Mouse (Mus musculus): ENCODE data around the gene Camk1g. TPM values are rescaled to one million over a fixed set of nuclear protein-coding genes. Genes with fewer than 3 reads are reported as not detected.

Camk1g gene
- total and polyA plus RNA-seq, 3 experiments = 0.29 TPM; not detected in 2

DNA sequence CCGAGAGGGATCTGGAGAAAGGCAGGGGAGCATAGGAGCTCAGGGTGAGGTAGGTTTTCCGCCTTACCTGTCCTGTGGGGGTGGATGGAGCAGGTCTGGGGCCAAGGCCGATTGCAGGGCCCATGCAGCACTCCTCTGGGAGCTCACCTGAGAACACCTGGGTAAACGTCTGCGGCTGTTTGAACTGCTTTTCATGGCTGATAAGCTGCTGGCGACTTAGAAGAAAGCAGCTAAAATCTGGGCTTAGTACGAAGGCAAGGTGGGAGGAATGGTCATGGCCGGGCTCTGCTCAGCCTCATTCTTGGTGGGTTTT, 68.0 kb downstream of the Camk1g start:
- DNase-seq = no peak

DNA sequence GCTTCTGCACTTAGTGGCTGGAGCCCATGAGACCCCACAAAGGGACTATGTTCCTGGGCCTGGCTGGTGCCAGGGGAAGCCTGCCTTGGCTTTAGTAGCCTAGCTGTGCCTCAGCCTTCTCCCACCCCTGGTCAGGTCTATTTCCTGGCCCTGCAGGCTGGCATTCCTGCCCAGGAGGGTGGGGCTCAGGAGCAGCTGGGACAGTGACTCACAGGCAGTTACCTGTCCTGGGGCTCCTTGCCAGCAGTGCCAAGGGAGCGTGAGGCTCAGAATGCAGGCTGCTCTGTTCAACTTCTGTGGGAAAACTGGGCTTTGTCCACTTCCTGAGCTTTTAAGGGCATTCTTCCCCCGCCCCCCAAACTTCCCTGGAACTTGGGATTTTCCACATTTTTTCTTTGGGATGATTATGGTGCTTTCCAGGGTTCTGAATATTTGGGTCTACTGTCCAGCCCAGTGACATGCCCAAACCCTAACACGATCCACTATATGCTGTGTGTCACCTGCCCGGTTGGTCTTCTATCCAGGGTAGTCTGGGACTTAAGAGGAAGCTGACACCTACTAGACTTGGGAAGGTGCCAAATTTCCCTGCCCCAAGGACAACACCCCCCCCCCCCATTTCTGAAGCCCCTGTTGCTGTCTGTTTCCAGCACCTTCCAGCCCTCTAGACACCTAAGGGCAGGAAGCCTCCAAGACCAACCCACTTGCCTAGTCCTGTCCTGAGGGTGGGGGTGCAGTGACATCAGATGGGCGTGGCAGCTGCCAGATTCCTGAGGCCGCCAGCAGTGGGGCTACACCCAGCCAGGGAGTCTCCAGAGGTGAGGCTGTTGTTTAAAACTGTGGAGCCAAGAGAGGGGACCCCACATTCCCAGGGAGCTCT, 68.6 kb downstream of the Camk1g start:
- DNase-seq = no peak

DNA sequence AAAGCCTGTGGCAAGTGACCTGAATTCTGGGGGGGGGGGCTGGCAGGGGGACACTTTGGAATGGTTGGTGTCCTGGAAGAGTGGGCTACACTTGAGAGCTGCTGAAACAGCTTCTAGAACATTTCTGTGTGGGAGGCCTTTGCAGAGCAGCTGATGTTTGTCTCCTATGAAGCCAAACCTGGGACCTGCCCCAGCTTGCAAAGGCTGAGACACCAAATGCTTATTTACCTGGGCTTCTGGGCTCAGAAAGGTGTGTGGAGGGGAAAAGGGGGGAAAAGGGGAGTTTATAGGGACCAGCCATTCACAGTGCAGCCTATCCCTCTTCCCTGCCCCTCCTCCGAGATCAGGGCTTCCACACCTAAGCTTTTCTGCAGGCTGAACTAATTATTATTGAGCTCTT, 70.1 kb downstream of the Camk1g start:
- no peak for DNase-seq

DNA sequence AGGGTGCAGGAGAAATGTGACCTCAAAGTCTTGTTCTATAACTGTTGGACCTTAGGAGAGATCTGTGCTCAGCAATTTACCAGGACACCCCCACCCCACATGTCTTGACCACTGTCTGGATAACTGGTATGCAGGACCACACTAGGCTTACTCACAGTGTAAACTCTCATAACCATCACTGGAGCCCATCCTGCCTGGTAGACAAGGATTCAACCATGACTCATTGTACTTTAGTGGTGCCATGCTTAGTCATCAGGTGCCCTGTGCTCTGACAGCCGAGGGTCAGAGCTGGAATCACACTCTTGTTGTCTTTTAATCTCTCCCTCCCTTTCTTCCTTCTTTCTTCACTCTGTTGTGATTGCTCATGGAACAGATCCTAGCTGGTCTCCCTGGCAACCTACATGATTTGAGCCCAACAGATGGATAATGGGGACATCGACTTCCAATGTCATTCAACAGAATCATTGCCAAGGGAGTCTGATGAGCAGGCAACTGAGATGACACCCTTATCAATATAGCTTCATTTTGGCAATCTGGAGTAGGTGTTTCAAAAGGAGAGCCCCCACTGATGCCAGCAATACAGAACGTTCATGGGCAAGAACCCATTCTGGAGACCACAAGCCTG, 71.8 kb downstream of the Camk1g start:
- DNase-seq = peak; percentile 68

Other genes with a start within 250 kb of the Camk1g start
- 10 to 100 TPM; 11.1 to 19.0 TPM for gene Diexf, start 240.0 kb downstream of the Camk1g start, total RNA-seq (2021)
- 10.6 and 12.9 TPM in 2 replicates for gene Diexf, start 240.0 kb downstream of the Camk1g start, polyA plus RNA-seq (2012; rRNA removed)
- under 1 TPM; 0.31 to 0.49 TPM for gene Irf6, start 217.2 kb downstream of the Camk1g start, total RNA-seq (2021)
- gene Irf6, start 217.2 kb downstream of the Camk1g start, polyA plus RNA-seq (2012; rRNA removed) = 0.09 and 0.51 TPM in 2 replicates
- 1 to 10 TPM; 1.4 to 3.2 TPM for gene A130010J15Rik, start 202.3 kb downstream of the Camk1g start, total RNA-seq (2021)
- 1.8 and 2.1 TPM in 2 replicates for gene A130010J15Rik, start 202.3 kb downstream of the Camk1g start, polyA plus RNA-seq (2012; rRNA removed)
- gene Traf3ip3, start 168.6 kb downstream of the Camk1g start, total RNA-seq (2021) = 1 to 10 TPM; 1.1 to 3.3 TPM
- 0.15 and 0.75 TPM in 2 replicates for gene Traf3ip3, start 168.6 kb downstream of the Camk1g start, polyA plus RNA-seq (2012; rRNA removed)
- gene Lamb3, start 162.6 kb downstream of the Camk1g start, total RNA-seq (2021) = 1 to 10 TPM in 1 of 2 experiments, under 1 TPM in 1; 0.69 to 2.3 TPM
- gene Lamb3, start 162.6 kb downstream of the Camk1g start, polyA plus RNA-seq (2012; rRNA removed) = 0.30 and 0.31 TPM in 2 replicates
- gene Hsd11b1, start 106.2 kb downstream of the Camk1g start, total RNA-seq (2021) = 100 to 1,000 TPM; 114 to 135 TPM
- 56.4 and 56.8 TPM in 2 replicates for gene Hsd11b1, start 106.2 kb downstream of the Camk1g start, polyA plus RNA-seq (2012; rRNA removed)
- gene G0s2, start 97.1 kb downstream of the Camk1g start, total RNA-seq (2021) = 100 to 1,000 TPM; 156 to 178 TPM
- gene G0s2, start 97.1 kb downstream of the Camk1g start, polyA plus RNA-seq (2012; rRNA removed) = 182 and 309 TPM in 2 replicates

All from adrenal gland, adult 2 months (tissue).